Mouse (Mus musculus) embryonic stem cell, embryonic (primary cell): Measurements from ENCODE around the gene Limd2.

ENCODE experiments used
- CTCF ChIA-PET, 4 experiments: fragments of 300-600 bp in 2 of 4; fragments of 350-600 bp in 2 of 4; sonication (Branson Sonifier 250); formaldehyde crosslinking; loops; one replicate each; lab custom pipeline; 2022; ENCODE audit warnings: inconsistent platforms in 2 of 4; lab: Charles Lee
- POLR2A ChIA-PET, 4 experiments: fragments of 300-600 bp in 2 of 4; fragments of 350-600 bp in 2 of 4; sonication (Branson Sonifier 250); formaldehyde crosslinking; loops; one replicate each; lab custom pipeline; 2022; ENCODE audit warnings: antibody characterized with exemption in 4 of 4, inconsistent platforms in 1 of 4; lab: Charles Lee

The Limd2 gene

GRCm38 (mm10) chr11:106158081-106158929, 2.4 kb downstream of the Limd2 start:
- CTCF ChIA-PET, result interaction anchor here in 1 of 4 experiments (0.7 to 1.3 kb wide), 3 partner anchors 12 to 36 kb away, joined by 3 to 6 read pairs (median 4); no protein-coding TSS in a partner anchor
- POLR2A ChIA-PET, result interaction anchor here in 3 of 4 experiments (0.6 to 3.1 kb wide), 20 partner anchors 8 to 269 kb away, joined by 3 to 16 read pairs (median 4); partner anchors contain the start of genes Ccdc47 (in 1 of the 3), Map3k3 (in 1 of the 3) and Strada (in 1 of the 3)

GRCm38 (mm10) chr11:106157154-106157553, 3.5 kb downstream of the Limd2 start:
- CTCF ChIA-PET, result no interaction called here
- POLR2A ChIA-PET, result interaction anchor here in 2 of 4 experiments (1.3 to 3.1 kb wide), 5 partner anchors 7 to 100 kb away, joined by 3 to 16 read pairs (median 6); no protein-coding TSS in a partner anchor

DNA sequence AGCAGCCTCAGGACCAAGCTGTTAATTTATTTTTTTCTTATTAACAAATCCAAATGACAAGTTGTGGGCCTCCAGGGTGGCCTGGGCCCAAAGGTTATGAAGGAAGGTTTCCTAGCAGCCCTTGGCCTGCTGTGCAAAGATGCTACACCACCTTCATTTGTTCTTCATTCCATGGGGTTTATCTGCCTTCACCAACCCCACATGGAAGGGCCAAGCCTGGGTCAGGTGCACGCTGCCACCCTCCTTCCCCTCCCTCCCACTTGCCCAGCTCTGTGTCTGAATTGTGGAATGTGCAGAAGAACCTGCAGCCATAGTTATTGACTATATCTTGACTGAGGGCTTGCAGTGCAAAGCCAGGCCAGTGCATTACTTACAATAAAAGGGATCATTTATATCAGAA, 4.4 kb downstream of the Limd2 start:
- ChIA-PET CTCF (no interaction called here), POLR2A (interaction anchor here in 2 of 4 experiments (0.6 to 3.2 kb wide), 8 partner anchors 10 to 815 kb away, joined by 3 to 16 read pairs (median 3); no protein-coding TSS in a partner anchor)

GRCm38 (mm10) chr11:106155761-106156160, 4.9 kb downstream of the Limd2 start:
- CTCF ChIA-PET, result interaction anchor here in 1 of 4 experiments (0.6 kb wide), 1 partner anchor 1924 kb away, joined by 3 read pairs; the partner anchor contains the start of gene Mapt
- POLR2A ChIA-PET, result interaction anchor here in 3 of 4 experiments (0.6 to 3.2 kb wide), 11 partner anchors 9 to 814 kb away, joined by 3 to 16 read pairs (median 4); no protein-coding TSS in a partner anchor

DNA sequence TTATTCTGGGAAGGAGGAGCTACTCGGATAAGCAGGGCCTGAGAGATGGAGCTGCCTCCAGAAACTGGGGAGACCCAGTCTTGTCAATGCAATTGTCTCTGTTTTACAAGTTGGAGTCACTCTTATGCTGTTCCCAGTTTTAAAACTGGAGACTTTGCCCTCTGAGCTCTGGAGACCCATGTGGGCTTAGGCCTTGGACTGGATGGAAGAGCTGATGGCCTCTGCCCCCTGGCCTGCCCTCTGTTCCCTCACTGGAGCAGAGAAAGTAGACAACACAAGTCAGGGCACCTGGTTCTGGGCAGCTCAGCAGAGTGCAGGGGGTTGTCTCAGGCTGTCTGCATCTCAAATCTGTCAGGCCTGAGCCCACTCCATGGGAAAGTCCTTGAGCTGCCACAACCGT, 5.9 kb downstream of the Limd2 start:
- CTCF ChIA-PET, result interaction anchor here in 3 of 4 experiments (0.6 to 0.7 kb wide), 3 partner anchors 50 to 190 kb away, joined by 3 to 6 read pairs (median 4); no protein-coding TSS in a partner anchor

DNA sequence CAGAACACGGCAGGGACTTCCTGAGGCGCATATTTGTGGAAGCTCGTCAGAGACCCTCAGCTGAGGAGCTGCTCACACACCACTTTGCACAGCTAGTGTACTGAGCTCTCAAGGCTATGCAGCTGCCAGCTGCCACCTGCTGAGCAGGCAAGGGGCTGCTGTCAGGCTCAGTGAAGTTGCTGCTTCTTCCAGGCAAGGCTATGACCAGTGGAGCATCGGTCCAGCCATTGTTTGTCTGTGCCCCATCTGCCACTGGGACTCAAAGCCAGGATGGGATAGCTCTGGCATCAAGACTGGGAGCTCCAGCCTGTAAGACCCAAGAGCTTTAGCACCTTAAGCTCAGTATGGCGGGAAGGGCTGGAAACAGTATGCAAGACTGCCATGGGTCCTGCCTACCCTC, 6.6 kb downstream of the Limd2 start:
- CTCF ChIA-PET, result no interaction called here
- POLR2A ChIA-PET, result interaction anchor here in 3 of 4 experiments (0.5 to 3.2 kb wide), 10 partner anchors 10 to 69 kb away, joined by 3 to 16 read pairs (median 3); no protein-coding TSS in a partner anchor

More for the DNA sequence above, 5.9 kb downstream of the Limd2 start:
- POLR2A ChIA-PET, result interaction anchor here in 3 of 4 experiments (0.5 to 3.2 kb wide), 13 partner anchors 9 to 1031 kb away, joined by 3 to 16 read pairs (median 4); partner anchors contain the start of gene Map3k3 (in 1 of the 3)

DNA sequence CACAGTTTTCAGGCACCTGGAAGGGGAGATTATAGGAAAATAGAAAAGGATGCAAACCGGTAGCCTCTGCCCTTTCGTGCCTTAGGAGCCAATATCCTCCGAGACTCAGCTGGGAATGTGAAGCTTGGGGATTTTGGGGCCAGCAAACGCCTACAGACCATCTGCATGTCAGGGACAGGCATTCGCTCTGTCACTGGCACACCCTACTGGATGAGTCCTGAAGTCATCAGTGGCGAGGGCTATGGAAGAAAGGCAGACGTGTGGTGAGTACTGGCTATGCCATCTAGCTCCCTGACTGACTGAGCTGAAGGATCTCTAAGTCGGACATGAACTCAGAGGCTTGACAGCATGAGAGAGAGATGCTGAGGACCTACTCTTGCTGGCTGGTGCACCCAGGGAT, 8.5 kb downstream of the Limd2 start:
- POLR2A ChIA-PET, result interaction anchor here in 3 of 4 experiments (0.6 to 10.4 kb wide), 9 partner anchors 8 to 971 kb away, joined by 3 to 68 read pairs (median 3); partner anchors contain the start of genes Gm10840 (in 2 of the 3), Limd2 (in 2 of the 3) and Ccdc47 (in 1 of the 3)
- CTCF ChIA-PET, result no interaction called here

DNA sequence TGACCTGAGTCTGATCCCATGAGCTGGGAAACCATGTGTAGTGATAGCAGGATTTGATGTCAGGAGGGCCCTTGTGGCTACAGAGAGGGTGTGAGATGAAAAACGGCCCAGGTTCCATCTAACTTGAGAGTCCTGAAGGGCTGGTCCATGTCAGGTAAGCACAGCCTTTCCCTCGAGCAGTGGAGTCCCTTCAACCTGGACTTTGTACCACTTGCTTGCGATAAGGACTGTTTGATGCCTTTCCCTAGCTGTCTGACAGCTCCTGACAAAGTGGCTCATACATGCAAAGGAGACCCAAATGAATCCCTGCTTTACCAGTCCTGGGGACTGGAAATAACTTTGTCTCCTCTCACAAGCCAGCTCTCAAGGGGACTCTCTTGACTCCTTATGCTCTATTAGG, 9.4 kb downstream of the Limd2 start:
- CTCF ChIA-PET, result interaction anchor here in 2 of 4 experiments (0.6 to 0.8 kb wide), 2 partner anchors 180 to 267 kb away, joined by 3 read pairs; no protein-coding TSS in a partner anchor
- POLR2A ChIA-PET, result interaction anchor here in 2 of 4 experiments (1.4 to 10.4 kb wide), 6 partner anchors 10 to 201 kb away, joined by 3 to 68 read pairs (median 4); partner anchors contain the start of genes Ccdc47 (in 1 of the 2), Gm10840 (in 1 of the 2), Limd2 (in 1 of the 2) and Map3k3 (in 1 of the 2)

DNA sequence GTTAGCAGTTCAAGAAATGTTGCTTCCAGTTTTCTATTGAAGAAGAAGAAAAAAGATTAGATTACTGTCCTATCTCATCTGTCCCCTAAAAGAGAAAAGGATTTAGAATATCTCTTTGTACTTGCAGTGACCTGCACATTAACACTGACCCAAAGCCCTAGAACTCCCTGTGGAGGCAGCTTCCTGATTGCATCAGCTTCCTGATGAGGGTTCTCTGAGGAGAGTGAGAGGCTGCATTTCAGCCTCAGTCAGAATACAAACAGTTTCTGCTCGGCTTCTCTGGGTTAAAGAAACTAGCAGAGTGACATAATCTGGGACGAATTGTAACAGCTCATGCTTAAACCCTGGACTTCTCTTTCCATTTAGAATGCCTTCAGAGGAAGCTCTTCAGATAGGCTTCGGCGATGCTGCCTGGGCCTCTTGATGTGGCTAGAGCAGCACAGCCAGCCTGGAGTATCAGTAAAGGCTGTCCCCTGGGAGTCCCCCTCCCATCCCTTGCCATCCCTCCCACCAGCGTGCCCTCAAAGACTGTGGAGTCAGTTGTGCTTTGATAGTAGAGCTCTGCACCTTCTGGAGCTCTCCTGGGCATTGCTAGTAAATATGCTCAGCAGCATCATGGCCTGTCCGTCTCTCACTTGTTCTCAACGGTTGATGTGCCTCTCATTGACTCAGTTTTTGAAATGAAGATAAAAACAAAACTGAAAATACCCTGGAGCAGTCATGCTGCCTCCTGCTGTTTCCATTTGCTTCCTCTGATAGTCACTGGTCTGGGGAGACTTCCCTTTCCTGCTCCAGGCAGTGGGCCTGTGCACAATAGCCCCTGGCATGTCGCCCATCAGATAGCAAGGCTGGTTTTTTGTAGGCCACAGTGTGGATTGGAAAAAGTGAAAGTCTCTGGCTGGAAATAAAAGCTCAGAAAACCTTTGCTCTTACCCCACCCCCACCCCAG, 25.8 kb downstream of the Limd2 start:
- CTCF ChIA-PET, result interaction anchor here (0.6 to 1.4 kb wide), 8 partner anchors 10 to 674 kb away, joined by 3 to 6 read pairs (median 3); no protein-coding TSS in a partner anchor
- POLR2A ChIA-PET, result interaction anchor here in 3 of 4 experiments (0.6 to 6.5 kb wide), 62 partner anchors 10 to 1783 kb away, joined by 3 to 68 read pairs (median 4); partner anchors contain the start of genes Ccdc47 (in 3 of the 3), Map3k3 (in 3 of the 3), Gm10840 (in 2 of the 3) and Limd2 (in 2 of the 3)

DNA sequence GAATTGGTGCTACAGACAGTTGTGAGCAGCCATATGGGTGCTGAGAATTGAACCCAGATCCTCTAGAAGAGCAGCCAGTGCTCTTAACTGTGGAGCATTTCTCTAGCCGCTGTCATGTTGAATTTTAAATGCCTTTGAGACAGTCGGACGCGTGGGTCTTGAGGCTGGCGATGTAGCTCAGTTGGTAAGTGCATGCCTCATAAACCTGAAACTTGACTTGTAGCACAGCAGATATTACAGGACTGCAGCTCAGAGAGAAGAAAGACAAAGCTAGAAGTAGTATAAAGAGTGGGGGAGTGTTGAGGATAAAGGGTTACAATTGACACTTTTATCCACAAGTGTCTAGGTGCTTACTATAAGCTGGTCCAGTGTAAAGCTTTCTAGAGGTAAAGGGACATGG, 28.1 kb downstream of the Limd2 start:
- ChIA-PET POLR2A (interaction anchor here in 2 of 4 experiments (0.9 to 3.9 kb wide), 7 partner anchors 7 to 355 kb away, joined by 3 to 33 read pairs (median 3); partner anchors contain the start of gene Ern1 (in 1 of the 2)), CTCF (interaction anchor here in 1 of 4 experiments (0.6 kb wide), 1 partner anchor 47 kb away, joined by 3 read pairs; no protein-coding TSS in a partner anchor)

DNA sequence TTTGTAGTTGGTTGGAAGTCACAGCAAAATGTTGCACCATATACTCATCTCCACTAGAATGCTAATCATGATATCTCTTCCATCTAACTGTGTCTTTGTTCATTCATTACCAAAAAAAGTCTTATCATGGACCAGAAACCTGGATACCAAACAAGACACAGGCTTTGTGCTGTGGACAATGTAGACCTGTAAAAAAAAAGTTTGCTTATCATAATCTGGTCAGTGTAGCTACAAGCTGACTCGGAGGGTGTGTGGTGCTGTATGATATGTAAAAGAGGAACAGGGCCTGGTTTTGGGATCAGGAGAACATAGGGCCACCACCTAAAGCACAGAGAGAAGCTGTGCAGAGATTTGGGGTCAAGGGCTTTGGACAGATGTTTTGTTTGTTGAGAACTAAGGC, 31.2 kb downstream of the Limd2 start:
- ChIA-PET CTCF (no interaction called here), POLR2A (interaction anchor here in 1 of 4 experiments (0.6 to 1.8 kb wide), 2 partner anchors 19 to 173 kb away, joined by 3 to 6 read pairs; no protein-coding TSS in a partner anchor)

DNA sequence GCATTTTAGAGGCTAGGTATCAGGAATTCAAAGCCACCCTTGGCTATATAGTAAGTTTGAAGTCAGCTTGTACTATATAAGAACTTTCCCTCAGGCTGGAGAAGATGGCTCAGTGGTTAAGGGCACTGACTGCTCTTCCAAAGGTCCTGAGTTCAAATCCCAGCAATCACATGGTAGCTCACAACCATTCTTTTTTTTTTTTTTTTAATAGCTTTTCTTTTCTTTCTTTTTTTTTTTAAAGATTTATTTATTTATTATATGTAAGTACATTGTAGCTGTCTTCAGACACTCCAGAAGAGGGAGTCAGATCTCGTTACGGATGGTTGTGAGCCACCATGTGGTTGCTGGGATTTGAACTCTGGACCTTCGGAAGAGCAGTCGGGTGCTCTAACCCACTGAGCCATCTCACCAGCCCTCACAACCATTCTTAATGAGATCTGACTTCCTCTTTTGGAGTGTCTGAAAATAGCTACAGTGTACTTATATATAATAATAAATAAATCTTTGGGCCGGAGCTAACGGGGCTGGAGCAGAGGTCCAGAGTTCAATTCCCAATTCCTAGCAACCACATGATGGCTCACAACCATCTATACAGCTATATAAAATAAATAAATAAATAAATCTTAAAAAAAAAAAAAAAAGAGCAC, 33.8 kb downstream of the Limd2 start:
- POLR2A ChIA-PET, result interaction anchor here (0.6 to 5.1 kb wide), 9 partner anchors 8 to 222 kb away, joined by 3 to 33 read pairs (median 3); partner anchors contain the start of genes Ccdc47 (in 1 of the 4) and Map3k3 (in 1 of the 4)
- CTCF ChIA-PET, result interaction anchor here in 1 of 4 experiments (0.6 kb wide), 1 partner anchor 462 kb away, joined by 3 read pairs; no protein-coding TSS in a partner anchor

DNA sequence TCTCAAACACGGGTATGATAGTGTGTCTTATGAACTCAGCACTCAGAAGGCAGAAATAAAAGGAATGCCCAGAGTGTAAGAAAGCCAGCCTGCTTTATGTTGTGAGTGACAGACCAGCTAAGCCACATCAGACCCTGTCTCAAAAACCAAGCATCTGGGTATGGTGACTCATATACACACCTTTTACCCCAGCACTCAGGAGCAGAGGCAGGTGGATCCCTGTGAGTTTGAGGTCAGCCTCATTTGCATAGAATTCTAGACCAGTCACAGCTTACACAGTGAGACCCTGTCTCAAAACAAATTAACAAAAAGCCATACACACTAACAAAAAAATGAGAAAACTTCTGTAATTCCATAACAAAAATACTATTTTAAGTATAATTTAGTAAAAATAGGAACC, 34.8 kb downstream of the Limd2 start:
- ChIA-PET POLR2A (interaction anchor here in 2 of 4 experiments (1.0 to 5.1 kb wide), 5 partner anchors 9 to 114 kb away, joined by 4 to 33 read pairs (median 4); partner anchors contain the start of gene Ccdc47 (in 1 of the 2)), CTCF (no interaction called here)

DNA sequence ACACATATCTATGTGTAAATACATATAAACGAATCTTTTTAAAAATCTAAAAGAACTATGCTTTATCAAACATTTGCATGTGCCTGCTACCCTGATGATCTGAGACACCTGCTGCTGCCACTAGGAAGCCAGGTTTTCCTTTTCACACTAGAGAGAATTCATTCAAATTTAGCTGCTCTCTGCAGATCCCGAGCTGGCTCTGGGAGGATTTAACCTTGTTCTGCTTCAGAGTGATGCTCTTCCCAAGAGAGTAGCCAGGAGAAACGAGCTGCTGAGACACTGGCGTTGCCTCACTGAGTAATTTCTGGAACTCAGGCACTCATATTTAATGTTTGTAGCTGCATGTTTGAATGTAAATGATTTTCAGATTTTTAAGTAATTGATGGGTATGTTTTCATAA, 35.9 kb downstream of the Limd2 start:
- CTCF ChIA-PET, result interaction anchor here in 2 of 4 experiments (0.6 to 0.8 kb wide), 2 partner anchors 10 to 50 kb away, joined by 3 read pairs; no protein-coding TSS in a partner anchor
- POLR2A ChIA-PET, result interaction anchor here in 3 of 4 experiments (0.5 to 5.1 kb wide), 5 partner anchors 10 to 976 kb away, joined by 3 to 33 read pairs (median 4); no protein-coding TSS in a partner anchor

- POLR2A ChIA-PET, result interaction anchor here (0.5 to 5.1 kb wide), 13 partner anchors 9 to 937 kb away, joined by 3 to 33 read pairs (median 3); partner anchors contain the start of gene Ccdc47 (in 1 of the 4)
- CTCF ChIA-PET, result interaction anchor here in 2 of 4 experiments (0.6 to 1.1 kb wide), 3 partner anchors 39 to 182 kb away, joined by 3 to 8 read pairs (median 4); partner anchors contain the start of gene Map3k3 (in 1 of the 2)
These were observed 37.9 kb downstream of the Limd2 start for GRCm38 (mm10) chr11:106122736-106123135.

GRCm38 (mm10) chr11:106122221-106122620, 38.4 kb downstream of the Limd2 start:
- CTCF ChIA-PET, result interaction anchor here in 1 of 4 experiments (0.6 kb wide), 1 partner anchor 104 kb away, joined by 3 read pairs; no protein-coding TSS in a partner anchor
- POLR2A ChIA-PET, result interaction anchor here in 2 of 4 experiments (0.5 to 1.6 kb wide), 6 partner anchors 8 to 936 kb away, joined by 3 to 10 read pairs (median 4); partner anchors contain the start of gene Ccdc47 (in 1 of the 2)
